Mouse (Mus musculus) megakaryocyte-erythroid progenitor cell, adult 5-6 weeks (primary cell): Measurements from ENCODE around the gene Golim4. TPM values are rescaled to one million over a fixed set of nuclear protein-coding genes. Genes with fewer than 3 reads are reported as not detected.
A peak's percentile ranks its signal among the peaks of the same experiment; 100 is the strongest.

Source experiments
- ATAC-seq: replicated peaks from 2 replicates; pipeline ENCODE4 v1.8.0; 2016; ENCODE audit warnings: mild to moderate bottlenecking, inconsistent platforms; ENCODE audit not compliant: severe bottlenecking, poor library complexity, low FRiP score, low TSS enrichment
- total RNA-seq, 2 experiments: library from RNA; stranded (forward) in 1 of 2; stranded (reverse) in 1 of 2; fragments of 200-1000, 215-1000 nt in 1 of 2; fragments of >200 nt in 1 of 2; fragmentation: Nextera tagmentation in 1 of 2; gene quantifications; 2 replicates each; pipeline ENCODE4 v1.2.3; 2014 to 2017

Golim4 gene
- total RNA-seq, 2 experiments from 2014 or later = 39.5 to 65.4 TPM

GRCm38 (mm10) chr3:75929926-75930548, 26.7 kb downstream of the Golim4 start:
- ATAC-seq = 0 out of 2 replicates have a peak, but pooled peaks have one; percentile 55

GRCm38 (mm10) chr3:75926327-75926726, 30.4 kb downstream of the Golim4 start:
- no peak for ATAC-seq

- no peak for ATAC-seq
Measured at GRCm38 (mm10) chr3:75925123-75925522, 31.6 kb downstream of the Golim4 start.

DNA sequence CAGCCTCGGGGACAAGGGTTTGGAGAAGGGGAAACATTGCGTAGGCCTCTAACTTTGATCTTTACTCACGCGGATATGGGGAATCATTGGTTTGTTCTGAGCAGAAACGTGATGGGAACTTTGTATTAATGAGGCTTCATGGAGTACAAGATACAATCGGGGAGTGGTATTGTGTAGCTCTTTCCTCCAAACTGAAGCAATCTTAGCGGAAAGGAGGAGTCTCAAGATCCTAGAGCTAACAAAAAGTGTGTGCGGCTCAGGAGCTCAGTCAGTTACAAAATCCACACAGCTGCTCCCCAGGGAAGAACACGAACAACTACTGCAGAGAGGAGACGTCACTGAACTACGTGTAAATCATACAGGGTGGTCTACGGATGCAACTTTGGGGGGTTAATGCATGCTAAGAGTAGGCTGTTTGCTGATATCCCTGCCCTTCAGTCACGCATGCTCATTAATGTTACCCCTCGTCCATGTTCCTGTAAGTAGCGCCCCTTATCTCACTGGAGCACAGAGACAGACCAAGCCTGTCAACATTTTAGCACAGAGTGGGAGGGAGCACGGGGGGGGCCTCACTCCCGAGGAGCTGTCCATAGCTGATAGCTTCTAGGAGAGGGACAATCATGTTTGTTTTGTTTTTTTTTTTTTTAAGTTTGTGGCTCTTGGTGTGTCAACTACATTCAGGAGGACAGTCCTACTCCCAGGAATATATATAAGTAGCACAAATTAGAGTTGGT, 38.8 kb downstream of the Golim4 start:
- peak; percentile 99 for ATAC-seq

- no peak for ATAC-seq
Measured at GRCm38 (mm10) chr3:75912786-75913185, 44.0 kb downstream of the Golim4 start.

- ATAC-seq = no peak
Measured at GRCm38 (mm10) chr3:75910768-75911167, 46.0 kb downstream of the Golim4 start.

- peak; percentile 96 for ATAC-seq
Measured at GRCm38 (mm10) chr3:75910257-75910656, 46.5 kb downstream of the Golim4 start.

DNA sequence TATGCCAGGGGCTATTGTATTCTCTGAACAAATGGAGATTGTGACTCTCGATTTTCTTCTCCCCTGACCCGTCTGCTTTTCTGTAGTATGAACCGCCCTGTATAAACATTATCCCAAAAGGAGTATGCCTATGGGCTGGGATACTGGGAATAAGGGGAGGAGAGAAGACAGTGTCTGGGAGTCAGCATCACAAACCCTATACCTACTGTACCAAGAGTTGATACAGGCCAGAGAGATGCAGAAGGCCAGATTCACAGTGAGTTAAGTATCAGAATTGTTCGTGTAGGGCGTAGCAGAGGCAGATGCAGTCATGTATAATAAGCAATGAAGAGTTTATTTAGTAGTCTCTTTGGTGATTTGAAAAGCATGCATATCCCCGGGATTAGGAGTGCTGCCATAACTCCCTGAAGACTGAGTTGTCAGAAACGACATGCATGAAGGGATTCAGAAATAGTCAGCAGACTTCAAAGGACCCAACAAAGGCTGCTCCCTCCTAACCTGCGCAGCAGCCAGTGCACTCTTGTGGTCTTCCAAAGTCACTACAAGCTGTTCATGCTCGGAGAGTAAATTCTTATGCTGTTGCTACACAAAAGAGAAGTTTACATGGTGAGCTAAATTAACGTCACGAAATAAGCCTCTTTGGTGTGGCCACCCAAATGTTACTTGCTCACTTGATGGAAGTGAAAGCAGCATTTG, 54.7 kb downstream of the Golim4 start:
- ATAC-seq = no peak

DNA sequence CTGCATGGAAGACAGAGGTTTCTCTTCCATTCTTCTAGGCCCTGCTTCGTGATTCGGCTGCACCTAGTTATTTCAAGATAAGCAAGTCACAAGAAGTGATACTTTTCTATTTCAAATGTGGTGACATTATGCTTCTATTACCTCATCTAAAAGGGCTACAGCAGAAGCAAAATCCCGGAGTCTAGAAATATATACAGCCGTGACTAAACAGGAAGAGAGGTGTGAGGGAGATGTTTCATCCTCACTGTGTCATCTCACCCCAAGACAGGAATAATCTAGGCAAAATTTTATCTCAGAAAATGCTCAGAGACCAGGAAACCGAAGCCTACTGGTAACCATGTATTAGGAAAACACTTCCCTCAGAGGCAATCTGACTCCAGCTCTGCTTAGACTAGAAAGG, 61.7 kb downstream of the Golim4 start:
- ATAC-seq = no peak

GRCm38 (mm10) chr3:75891581-75891980, 65.2 kb downstream of the Golim4 start:
- no peak for ATAC-seq

GRCm38 (mm10) chr3:75889323-75889722, 67.4 kb downstream of the Golim4 start:
- ATAC-seq = no peak

GRCm38 (mm10) chr3:75881582-75881981, 75.2 kb downstream of the Golim4 start:
- no peak for ATAC-seq

DNA sequence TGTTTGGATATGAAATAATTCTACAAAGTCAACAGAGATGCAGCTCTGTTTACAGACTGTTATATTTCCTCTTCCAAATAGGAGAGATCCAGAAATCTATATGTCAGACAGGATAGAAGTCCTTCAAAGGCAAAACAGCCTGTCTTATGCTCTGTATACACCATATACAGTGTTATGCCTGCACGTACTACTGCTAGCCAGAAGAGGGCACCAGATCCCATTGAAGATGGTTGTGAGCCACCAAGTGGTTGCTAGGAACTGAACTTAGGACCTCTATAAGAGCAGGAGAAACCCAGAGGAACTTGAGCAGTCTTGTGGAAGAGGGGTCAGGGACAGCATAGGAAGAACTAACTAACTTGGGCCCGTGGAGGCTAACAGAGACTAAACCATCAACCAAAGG, 77.5 kb downstream of the Golim4 start:
- ATAC-seq = peak; percentile 60

DNA sequence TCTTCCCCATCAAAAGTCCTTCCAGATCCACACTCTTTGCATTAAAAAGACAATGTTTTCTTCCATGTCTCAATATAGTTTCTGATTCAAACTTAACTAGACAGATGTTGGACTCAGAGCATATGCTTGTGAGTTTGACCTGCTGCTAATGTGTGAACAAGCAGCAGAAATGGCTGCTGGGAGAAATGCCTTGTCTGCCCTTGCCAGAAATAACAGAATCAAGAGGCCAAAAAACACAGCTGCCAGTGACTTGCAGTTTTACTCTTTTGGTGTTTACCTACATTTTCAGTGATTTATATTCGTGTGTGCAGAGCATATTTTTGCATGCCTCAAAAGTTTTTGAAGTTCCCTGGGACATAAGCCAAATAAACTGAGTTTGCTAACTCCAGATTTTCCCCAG, 87.9 kb downstream of the Golim4 start:
- ATAC-seq = no peak

DNA sequence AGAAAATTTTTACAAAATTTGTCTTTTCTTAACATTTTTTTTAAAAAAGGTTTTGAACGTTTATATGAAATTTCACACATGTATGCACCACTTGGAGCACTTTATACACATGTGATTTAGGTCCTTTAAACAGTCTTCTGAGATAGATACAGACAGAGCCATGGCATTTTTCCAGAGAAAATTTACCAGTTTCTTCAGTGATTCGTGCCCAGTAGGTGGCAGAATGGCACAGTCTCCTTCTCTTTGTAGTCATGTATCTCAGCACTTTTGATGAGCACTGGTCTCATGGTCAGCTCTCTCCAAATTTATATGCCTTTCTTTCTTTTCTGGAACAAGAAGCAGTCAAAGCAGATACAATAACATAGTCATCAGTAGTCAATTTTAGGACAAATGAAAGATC, 92.5 kb downstream of the Golim4 start:
- ATAC-seq = no peak

- peak; percentile 93 for ATAC-seq
Measured at GRCm38 (mm10) chr3:75861677-75862076, 95.1 kb downstream of the Golim4 start.

DNA sequence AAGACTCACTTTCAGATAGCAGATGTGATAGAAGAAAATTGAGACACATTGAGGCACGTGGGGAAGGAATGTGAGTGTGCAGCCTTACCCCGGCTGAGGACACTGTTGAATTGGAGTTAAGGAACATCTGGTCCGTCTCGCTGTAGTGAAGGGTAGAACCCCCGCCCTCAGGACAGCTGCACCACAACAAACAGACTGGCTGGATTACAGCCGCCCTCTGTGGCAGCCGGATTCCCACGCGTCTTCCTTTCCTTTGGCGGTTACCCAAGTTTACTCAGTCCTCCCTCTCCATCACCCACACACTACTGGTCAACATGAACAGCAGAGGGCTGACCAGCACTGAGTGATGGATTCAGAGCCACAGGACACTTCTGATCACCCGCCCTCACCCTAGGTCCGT, 96.0 kb downstream of the Golim4 start:
- no peak for ATAC-seq

- no peak; the same call in 1 of the 2 replicates for ATAC-seq
Measured at GRCm38 (mm10) chr3:75835286-75835967, 121.3 kb downstream of the Golim4 start.

GRCm38 (mm10) chr3:75834827-75835226, 121.9 kb downstream of the Golim4 start:
- ATAC-seq = no peak
